Comparison of ENCODE assay signal across 14 mouse cellular contexts in the genomic region with DNA sequence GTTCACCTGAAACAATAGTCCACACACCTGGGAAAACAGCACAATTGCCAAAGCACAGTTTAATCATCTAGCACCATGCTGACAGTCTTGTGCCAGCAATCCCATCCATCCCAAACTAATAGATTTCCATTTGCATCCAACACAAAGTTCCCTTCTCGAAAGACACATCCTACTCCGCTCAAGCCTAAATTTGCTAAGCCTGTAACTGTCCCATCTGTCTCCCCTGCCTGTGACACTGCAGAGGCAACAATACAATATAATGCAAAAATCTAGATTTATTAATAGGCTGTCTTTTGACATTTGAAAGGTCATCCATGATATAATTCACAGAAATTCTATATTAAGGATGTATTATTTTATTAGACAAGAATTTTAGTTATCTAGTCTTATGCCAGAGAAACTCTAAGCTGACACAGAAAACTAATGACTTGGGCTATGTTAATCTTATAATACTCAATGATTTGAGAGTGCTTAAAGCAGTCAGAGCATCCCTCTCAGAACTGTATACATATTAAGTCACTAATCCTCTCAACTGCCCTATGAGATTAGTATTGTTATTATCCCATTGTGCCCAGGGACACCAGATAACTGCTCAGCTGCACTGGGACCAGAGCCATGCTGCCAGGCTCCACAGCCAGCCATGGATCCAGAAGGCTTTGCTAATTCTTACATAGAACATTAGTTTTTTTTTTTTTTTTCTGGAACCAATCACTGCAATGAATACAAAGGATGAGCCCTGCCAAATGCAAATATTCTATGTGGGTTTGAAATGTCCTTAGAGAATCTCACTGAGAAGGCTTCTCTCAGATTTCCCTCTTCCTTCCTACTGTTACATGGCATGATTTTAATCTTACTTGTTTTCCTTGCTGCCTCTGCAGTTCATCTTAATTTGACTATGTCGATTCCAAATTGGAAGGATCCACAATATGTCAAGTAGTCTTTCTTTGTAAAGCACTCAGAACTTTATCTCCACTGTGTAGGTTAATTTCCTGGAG.
DNase-seq lines count a peak whose midpoint lies in the region; ATAC-seq lines count a peak whose summit lies in the region.
"Had no signal": no experiment of that assay in that cellular context is flagged by ENCODE, and none has a peak within 500 bp of the region (broad histone marks: within the 10 kb centered on the region; RNA-seq: fewer than 3 reads in every experiment).

No protein-coding gene starts in this region.

- no peak for ATAC-seq in megakaryocyte, adult 5-6 weeks (ENCODE audit: poor library complexity, severe bottlenecking)

- intact Hi-C loops in left cerebral cortex, postnatal 14 days (cut with DNase I), result no loop called here

- DNase-seq in cerebellum, postnatal 10 days, result peak; percentile 42 to 58
- DNase-seq in cerebellum, adult 9-11 months, result no peak
- peak; percentile 4 to 14 for DNase-seq in left cerebral cortex, postnatal 14 days (ENCODE audit: low spot score in 2 of 2)
- no peak for DNase-seq in left cerebral cortex, adult 8-10 months (ENCODE audit: low spot score in 2 of 2)
- peak; percentile 20 for DNase-seq in layer of hippocampus, adult 9-10 months (ENCODE audit: low spot score)
- peak; percentile 20 for DNase-seq in retina, adult 2 months (ENCODE audit: low read depth, low spot score)
- no peak for DNase-seq in urinary bladder, postnatal 14 days (ENCODE audit: low spot score)
- DNase-seq: adrenal gland, adult 8-10 months; heart, postnatal 14 days; kidney, adult 11 months; kidney, postnatal 4 days; lung, adult 2 months; thymus, postnatal 36 days had no signal

Comparison
In these comparisons a context has a peak if more than half of its experiments do, and no peak if none do; other contexts are left out.
1. DNase-seq: peak in cerebellum, postnatal 10 days (2 of 2), left cerebral cortex, postnatal 14 days (2 of 2), layer of hippocampus, adult 9-10 months (single experiment) and retina, adult 2 months (single experiment); none in cerebellum, adult 9-11 months (single experiment), left cerebral cortex, adult 8-10 months (0 of 2) and urinary bladder, postnatal 14 days (single experiment).